Mouse (Mus musculus): ENCODE measurements around the gene Nkd2.

DNA sequence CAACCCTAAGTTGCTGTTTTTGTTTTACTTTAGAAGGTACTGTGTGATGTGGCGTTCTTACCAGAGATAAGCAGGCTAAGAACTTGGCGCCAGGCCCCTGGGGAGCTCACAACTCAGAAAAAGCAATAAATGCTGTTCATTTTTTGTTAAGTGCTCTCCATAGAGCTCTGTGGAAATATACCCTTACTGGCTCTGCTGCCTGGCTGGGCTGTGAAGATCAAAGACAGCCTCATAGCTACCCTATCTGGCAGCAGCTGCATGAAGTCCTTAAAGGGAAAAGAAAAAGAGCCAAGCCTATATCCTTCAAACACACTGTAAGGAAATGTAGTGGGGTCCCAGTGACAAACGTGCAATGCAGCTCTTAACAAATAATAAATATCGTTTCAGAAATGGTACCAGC, 11.6 kb downstream of the Nkd2 start:
- TF ChIP-seq POLR2A (IDR thresholded peaks at IDR 0.05; ENCODE audit: insufficient read depth, low read depth, low read length): no peak
- TF ChIP-seq CTCF (IDR thresholded peaks at IDR 0.05; ENCODE audit: insufficient read depth, low read depth, low read length): no peak
